Mouse (Mus musculus) erythroblast, embryonic 14.5 days (primary cell): ENCODE measurements around the gene Tmed10.

Experiments used
- GATA1 ChIP-seq: IDR thresholded peaks from 2 replicates; pipeline ENCODE4 v1.6.1; 2012; ENCODE audit warnings: low read length, inconsistent platforms, mixed read lengths
- TAL1 ChIP-seq: IDR thresholded peaks from 3 replicates; pipeline ENCODE4 v1.6.1; 2012; ENCODE audit warnings: low read length, inconsistent platforms, mixed read lengths

- no peak for TF ChIP-seq TAL1
- no peak for TF ChIP-seq GATA1
Measured at GRCm38 (mm10) chr12:85393526-85393925, 18.9 kb upstream of the Tmed10 start.
